In the genomic region with DNA sequence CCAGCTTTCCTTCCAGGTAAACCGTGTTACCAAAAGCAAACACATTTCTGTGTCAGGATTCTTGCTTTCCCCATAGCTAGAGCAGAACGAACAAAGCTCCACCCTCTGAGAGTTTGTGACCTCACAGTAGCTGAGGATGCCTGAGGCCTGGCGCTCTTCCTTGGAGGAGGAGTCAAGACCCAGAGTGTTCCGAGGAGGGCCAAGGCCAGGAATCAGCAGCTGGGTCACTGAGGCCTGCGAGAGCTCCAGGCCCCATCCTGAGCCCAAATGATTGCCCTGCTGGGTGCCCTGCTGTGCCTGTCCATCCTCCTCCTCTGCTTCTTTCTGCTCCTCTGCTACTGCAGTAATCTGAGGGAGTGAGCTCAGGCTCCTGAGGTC, we compare ENCODE assay signal across 13 mouse cellular contexts. TPM values are rescaled to one million over a fixed set of nuclear protein-coding genes. Genes with fewer than 3 reads are reported as not detected.
DNase-seq lines count a peak whose midpoint lies in the region; ATAC-seq lines count a peak whose summit lies in the region.
"Had no signal": no experiment of that assay in that cellular context is flagged by ENCODE, and none has a peak within 500 bp of the region (broad histone marks: within the 10 kb centered on the region; RNA-seq: fewer than 3 reads in every experiment).

No protein-coding gene starts in this region.

- no peak overlapping the region for H3K4me3 ChIP-seq in liver, embryonic 11.5 days (ENCODE audit: low read depth, low read length)
- H3K4me3 ChIP-seq in liver, embryonic 12.5 days, result no peak overlapping the region
- H3K4me3 ChIP-seq in hindbrain, embryonic 16.5 days (ENCODE audit: low read length), result no peak overlapping the region
- H3K4me3 ChIP-seq: heart, embryonic 15.5 days; limb, embryonic 13.5 days had no signal

- no peaks in the 10 kb centered on the region for H3K9me3 ChIP-seq in liver, embryonic 11.5 days (ENCODE audit: control insufficient read depth, low read length)
- H3K9me3 ChIP-seq in liver, embryonic 12.5 days (replicated peaks), result no peaks in the 10 kb centered on the region
- no peaks in the 10 kb centered on the region for H3K9me3 ChIP-seq in hindbrain, embryonic 16.5 days (ENCODE audit: control insufficient read depth, low read length)
- H3K9me3 ChIP-seq: heart, embryonic 15.5 days; limb, embryonic 13.5 days had no signal

- no peak overlapping the region for H3K9ac ChIP-seq in liver, embryonic 11.5 days (ENCODE audit: low read depth, low read length)
- H3K9ac ChIP-seq in liver, embryonic 12.5 days, result no peak overlapping the region; the same call in 1 of the 2 replicates
- H3K9ac ChIP-seq in hindbrain, embryonic 16.5 days (ENCODE audit: low read depth, low read length), result no peak overlapping the region
- H3K9ac ChIP-seq: heart, embryonic 15.5 days; limb, embryonic 13.5 days had no signal

- no peaks in the 10 kb centered on the region for H3K36me3 ChIP-seq in liver, embryonic 11.5 days (ENCODE audit: control insufficient read depth, insufficient read depth, low read length)
- no peaks in the 10 kb centered on the region for H3K36me3 ChIP-seq in liver, embryonic 12.5 days
- no peaks in the 10 kb centered on the region for H3K36me3 ChIP-seq in hindbrain, embryonic 16.5 days (ENCODE audit: control insufficient read depth, insufficient read depth, low read length)
- H3K36me3 ChIP-seq: heart, embryonic 15.5 days; limb, embryonic 13.5 days had no signal

- no peak overlapping the region for H3K27ac ChIP-seq in liver, embryonic 11.5 days (ENCODE audit: low read depth, low read length)
- no peak overlapping the region for H3K27ac ChIP-seq in liver, embryonic 12.5 days
- H3K27ac ChIP-seq in hindbrain, embryonic 16.5 days (ENCODE audit: low read depth, low read length), result no peak overlapping the region
- H3K27ac ChIP-seq: heart, embryonic 15.5 days; limb, embryonic 13.5 days had no signal

- peaks cover 11% of the 10 kb centered on the region for H3K27me3 ChIP-seq in liver, embryonic 11.5 days (replicated peaks; ENCODE audit: control insufficient read depth, insufficient read depth, low read length)
- H3K27me3 ChIP-seq in liver, embryonic 12.5 days (replicated peaks), result peaks cover 36% of the 10 kb centered on the region
- H3K27me3 ChIP-seq in hindbrain, embryonic 16.5 days (replicated peaks; ENCODE audit: control insufficient read depth, insufficient read depth, low read length), result no peaks in the 10 kb centered on the region

- no peak overlapping the region for H3K4me2 ChIP-seq in liver, embryonic 11.5 days
- H3K4me2 ChIP-seq in liver, embryonic 12.5 days, result no peak overlapping the region
- no peak overlapping the region for H3K4me2 ChIP-seq in hindbrain, embryonic 16.5 days (ENCODE audit: low read length)
- H3K4me2 ChIP-seq: heart, embryonic 15.5 days; limb, embryonic 13.5 days had no signal

- 31% methylated on average over 5 of the region's 5 CpGs for WGBS in liver, embryonic 11.5 days
- 48% methylated on average over 5 of the region's 5 CpGs for WGBS in liver, embryonic 12.5 days (ENCODE audit: insufficient replicate concordance)
- 14% methylated on average over 5 of the region's 5 CpGs for WGBS in hindbrain, embryonic 16.5 days

- peaks cover under 1% of the 10 kb centered on the region; the same call in 1 of the 2 replicates for H3K4me1 ChIP-seq in liver, embryonic 11.5 days (replicated peaks; ENCODE audit: control insufficient read depth, insufficient read depth, low read length)
- 0 out of 2 replicates have a peak, but pooled peaks cover 9% of the 10 kb centered on the region for H3K4me1 ChIP-seq in liver, embryonic 12.5 days
- H3K4me1 ChIP-seq in hindbrain, embryonic 16.5 days (ENCODE audit: control insufficient read depth, insufficient read depth, low read depth, low read length), result no peaks in the 10 kb centered on the region
- H3K4me1 ChIP-seq: heart, embryonic 15.5 days had no signal

- ATAC-seq in liver, embryonic 11.5 days (replicated peaks; ENCODE audit: low FRiP score), result no peak
- ATAC-seq in liver, embryonic 12.5 days, result no peak
- ATAC-seq in hindbrain, embryonic 16.5 days, result no peak

- peak; percentile 48 for DNase-seq in adrenal gland, adult 2 months
- DNase-seq in adrenal gland, adult 8-10 months, result no peak
- peak; percentile 22 for DNase-seq in liver, embryonic 11.5 days (ENCODE audit: low spot score)
- DNase-seq in kidney, adult 9 months, result peak; percentile 60
- peak; percentile 15 to 46 for DNase-seq in lung, postnatal 4 days
- no peak for DNase-seq in thymus, postnatal 14 days
- DNase-seq: gastrocnemius, postnatal 14 days; retina, postnatal 1 day had no signal

RNA-seq across cellular contexts. Expression of gene Snhg11, which starts 5.3 kb away (rescaled TPM):
- total RNA-seq in adrenal gland, adult 2 months (2021), result 1 to 10 TPM; 8.8 to 9.8 TPM
- polyA plus RNA-seq in adrenal gland, adult 2 months (2012; rRNA removed), result 8.7 and 11.2 TPM in 2 replicates
- total RNA-seq in adrenal gland, adult 8-10 months (2022), result 10 to 100 TPM; 16.5 to 72.5 (median 44.2) TPM
- polyA plus RNA-seq in liver, embryonic 11.5 days (2014; fragmentation: Nextera tagmentation; extraction: Ambion mirVana), result 2.4 and 3.9 TPM in 2 replicates
- 2.2 and 2.4 TPM in 2 replicates for polyA plus RNA-seq in liver, embryonic 12.5 days (2016; fragmentation: Nextera tagmentation; extraction: Ambion mirVana)
- 809 and 814 TPM in 2 replicates for polyA plus RNA-seq in hindbrain, embryonic 16.5 days (2015; fragmentation: Nextera tagmentation; extraction: Ambion mirVana)
- total RNA-seq: common myeloid progenitor, adult 5-6 weeks had no signal

RNA-seq across cellular contexts. Expression of gene Ralgapb, which starts 39.5 kb away (rescaled TPM):
- 10 to 100 TPM; 68.4 to 70.7 TPM for total RNA-seq in adrenal gland, adult 2 months (2021)
- 19.5 and 21.4 TPM in 2 replicates for polyA plus RNA-seq in adrenal gland, adult 2 months (2012; rRNA removed)
- total RNA-seq in adrenal gland, adult 8-10 months (2022), result 10 to 100 TPM; 70.4 to 97.0 (median 85.3) TPM
- 11.6 and 14.3 TPM in 2 replicates for polyA plus RNA-seq in liver, embryonic 11.5 days (2014; fragmentation: Nextera tagmentation; extraction: Ambion mirVana)
- polyA plus RNA-seq in liver, embryonic 12.5 days (2016; fragmentation: Nextera tagmentation; extraction: Ambion mirVana), result 10.5 TPM in 2 replicates
- 19.1 and 21.7 TPM in 2 replicates for polyA plus RNA-seq in hindbrain, embryonic 16.5 days (2015; fragmentation: Nextera tagmentation; extraction: Ambion mirVana)

Comparison
In these comparisons a context has a peak if more than half of its experiments do, and no peak if none do; other contexts are left out.
1. DNase-seq: peak in adrenal gland, adult 2 months (single experiment), liver, embryonic 11.5 days (single experiment), kidney, adult 9 months (single experiment) and lung, postnatal 4 days (2 of 2); none in adrenal gland, adult 8-10 months (single experiment) and thymus, postnatal 14 days (single experiment).
2. RNA of gene Snhg11, which starts 5.3 kb away (polyA plus RNA-seq): 809 to 814 TPM in hindbrain, embryonic 16.5 days; 8.7 to 11.2 TPM in adrenal gland, adult 2 months, 2.4 to 3.9 TPM in liver, embryonic 11.5 days and 2.2 to 2.4 TPM in liver, embryonic 12.5 days; every median in the first group is over 10 times any median in the second.